29 mouse cellular contexts compared by ENCODE assay signal in genomic region chr13:67833137-67833536, GRCm38 (mm10). TPM values are rescaled to one million over a fixed set of nuclear protein-coding genes. Genes with fewer than 3 reads are reported as not detected.
DNase-seq lines count a peak whose midpoint lies in the region; ATAC-seq and TF ChIP-seq lines count a peak whose summit lies in the region.
"Not testable (repeated sequence)": the region's sequence is repeated elsewhere in the genome, so short reads cannot be mapped to it uniquely, and the experiment has no call there.
"Had no signal": no experiment of that assay in that cellular context is flagged by ENCODE, and none has a peak within 500 bp of the region (broad histone marks: within the 10 kb centered on the region; RNA-seq: fewer than 3 reads in every experiment).

No protein-coding gene starts in this region.

- ATAC-seq in hindbrain, postnatal 0 days: peak; percentile 82
- 0 out of 2 replicates have a peak, but pooled peaks have one; percentile 31 for ATAC-seq in kidney, postnatal 0 days (replicated peaks; ENCODE audit: low FRiP score, low read depth)
- ATAC-seq in liver, embryonic 14.5 days (ENCODE audit: insufficient read depth); lung, postnatal 0 days; midbrain, postnatal 0 days (ENCODE audit: low FRiP score): not testable (repeated sequence)

- not testable (repeated sequence) for H3K79me2 ChIP-seq in CH12.LX (replicated peaks; ENCODE audit: control insufficient read depth, extremely low read depth, insufficient read depth, poor library complexity, severe bottlenecking); heart, adult 2 months (replicated peaks; ENCODE audit: control insufficient read depth, insufficient read depth, low read length)

- not testable (repeated sequence) for H3K9ac ChIP-seq in CH12.LX (ENCODE audit: insufficient read depth, low read depth); heart, adult 2 months (ENCODE audit: low read depth, low read length); hindbrain, postnatal 0 days (replicated peaks; ENCODE audit: low read length); kidney, postnatal 0 days (ENCODE audit: low read depth, low read length); liver, embryonic 14.5 days (replicated peaks); lung, postnatal 0 days (replicated peaks; ENCODE audit: low read depth); midbrain, postnatal 0 days (replicated peaks; ENCODE audit: low read length, poor library complexity, severe bottlenecking)

- not testable (repeated sequence) for DNase-seq in CH12.LX (ENCODE audit: extremely low read depth); heart, adult 2 months; hindbrain, postnatal 0 days (ENCODE audit: low spot score); kidney, postnatal 0 days (ENCODE audit: low spot score); liver, embryonic 14.5 days (ENCODE audit: low read depth in 3 of 3, low spot score in 3 of 3); lung, postnatal 0 days (ENCODE audit: low spot score); midbrain, postnatal 0 days (ENCODE audit: low spot score)

- dilution Hi-C loops in CH12.LX (cut with MboI; ENCODE audit: extremely low pct_ligation_motif_present, extremely low pct_unique_long_range_greater_than_20kb, low sequenced_read_pairs): not testable (repeated sequence)

- not testable (repeated sequence) for TF ChIP-seq EP300 in CH12.LX (IDR thresholded peaks at IDR 0.05; ENCODE audit: low read length); heart, adult 2 months (IDR thresholded peaks at IDR 0.05; ENCODE audit: insufficient read depth, low read depth, low read length); liver, embryonic 14.5 days (IDR thresholded peaks at IDR 0.05; ENCODE audit: low read depth); lung, postnatal 0 days (IDR thresholded peaks at IDR 0.05)

- not testable (repeated sequence) for H3K36me3 ChIP-seq in CH12.LX (replicated peaks in 1 of 2; ENCODE audit: control insufficient read depth in 1 of 2, insufficient read depth in 1 of 2, low read length in 1 of 2); heart, adult 2 months (ENCODE audit: control insufficient read depth, insufficient read depth, low read length); hindbrain, postnatal 0 days (ENCODE audit: insufficient read depth, low read length); kidney, postnatal 0 days (ENCODE audit: insufficient read depth, low read length); liver, embryonic 14.5 days (replicated peaks; ENCODE audit: control insufficient read depth, insufficient read depth, low read depth); lung, postnatal 0 days (ENCODE audit: insufficient read depth, low read length); midbrain, postnatal 0 days (ENCODE audit: insufficient read depth, low read length); testis, adult 2 months (ENCODE audit: control insufficient read depth, insufficient read depth, low read length)

- peak in 1 of 2 experiments; percentile 32; a peak in 2 of 4 replicates for TF ChIP-seq CTCF in CH12.LX (conservative IDR thresholded peaks at IDR 0.05 in 1 of 2, IDR thresholded peaks at IDR 0.05 in 1 of 2; ENCODE audit: low read depth in 2 of 2, low read length in 2 of 2)
- peak; percentile 29 for TF ChIP-seq CTCF in heart, adult 2 months (IDR thresholded peaks at IDR 0.05)
- peak; percentile 56 for TF ChIP-seq CTCF in hindbrain, postnatal 0 days (IDR thresholded peaks at IDR 0.05; ENCODE audit: low read depth)
- peak; percentile 58 for TF ChIP-seq CTCF in kidney, postnatal 0 days (IDR thresholded peaks at IDR 0.05; ENCODE audit: low read depth)
- TF ChIP-seq CTCF in liver, embryonic 14.5 days (IDR thresholded peaks at IDR 0.05; ENCODE audit: low read depth): peak; percentile 13; the same call in 1 of the 2 replicates
- TF ChIP-seq CTCF in lung, postnatal 0 days (IDR thresholded peaks at IDR 0.05): peak; percentile 54
- TF ChIP-seq CTCF in midbrain, postnatal 0 days (IDR thresholded peaks at IDR 0.05): peak; percentile 56
- TF ChIP-seq CTCF in testis, adult 2 months (IDR thresholded peaks at IDR 0.05; ENCODE audit: control insufficient read depth, insufficient read depth, insufficient replicate concordance, low read depth, low read length): not testable (repeated sequence)

- not testable (repeated sequence) for H3K27me3 ChIP-seq in CH12.LX (replicated peaks); heart, adult 2 months (ENCODE audit: control insufficient read depth, insufficient read depth, low read length); hindbrain, postnatal 0 days (ENCODE audit: insufficient read depth, low read length); kidney, postnatal 0 days (ENCODE audit: insufficient read depth, low read length); liver, embryonic 14.5 days (ENCODE audit: control insufficient read depth, insufficient read depth, low read length); lung, postnatal 0 days (replicated peaks; ENCODE audit: insufficient read depth, low read length); midbrain, postnatal 0 days (ENCODE audit: insufficient read depth, low read length); testis, adult 2 months (ENCODE audit: control insufficient read depth, insufficient read depth, low read length)

- not testable (repeated sequence) for H3K4me1 ChIP-seq in CH12.LX (ENCODE audit: control insufficient read depth in 1 of 2, insufficient read depth in 2 of 2); heart, adult 2 months (ENCODE audit: control insufficient read depth, insufficient read depth, low read length); hindbrain, postnatal 0 days (ENCODE audit: insufficient read depth, low read length); kidney, postnatal 0 days (replicated peaks; ENCODE audit: insufficient read depth, low read length); liver, embryonic 14.5 days (replicated peaks; ENCODE audit: control insufficient read depth in 2 of 2, insufficient read depth in 2 of 2, low read length in 1 of 2); lung, postnatal 0 days (ENCODE audit: insufficient read depth, low read depth, low read length); midbrain, postnatal 0 days (ENCODE audit: insufficient read depth, low read length); testis, adult 2 months (ENCODE audit: control insufficient read depth, insufficient read depth, low read length)

- TF ChIP-seq POLR2A in CH12.LX (IDR thresholded peaks at IDR 0.05; ENCODE audit: low read depth, low read length); heart, adult 2 months (IDR thresholded peaks at IDR 0.05; ENCODE audit: insufficient read depth, low read depth, low read length); testis, adult 2 months (IDR thresholded peaks at IDR 0.05; ENCODE audit: control insufficient read depth, low read depth, low read length): not testable (repeated sequence)

- intact Hi-C loops in heart, adult 2 months (cut with DNase I): not testable (repeated sequence)

- H3K4me3 ChIP-seq in CH12.LX (replicated peaks in 1 of 3; ENCODE audit: low read depth in 2 of 3, low read length in 2 of 3, poor library complexity in 1 of 3); heart, adult 2 months; hindbrain, postnatal 0 days (ENCODE audit: low read length); kidney, postnatal 0 days (replicated peaks; ENCODE audit: low read depth, low read length); liver, embryonic 14.5 days (ENCODE audit: insufficient read depth in 1 of 2, low read depth in 2 of 2, low read length in 2 of 2); lung, postnatal 0 days (ENCODE audit: low read depth, low read length); midbrain, postnatal 0 days (ENCODE audit: low read depth, low read length): not testable (repeated sequence)
- H3K4me3 ChIP-seq in testis, adult 2 months (ENCODE audit: control insufficient read depth, low read depth, low read length): peak overlapping the region; percentile 27; the same call in 1 of the 2 replicates

- TF ChIP-seq RAD21 in CH12.LX (IDR thresholded peaks at IDR 0.05; ENCODE audit: low read depth, low read length): peak; percentile 30

- H3K9me3 ChIP-seq in CH12.LX (replicated peaks; ENCODE audit: low read length); hindbrain, postnatal 0 days (ENCODE audit: low read length); kidney, postnatal 0 days (replicated peaks; ENCODE audit: low read length); liver, embryonic 14.5 days (ENCODE audit: control insufficient read depth, low read length); lung, postnatal 0 days (ENCODE audit: low read length); midbrain, postnatal 0 days (ENCODE audit: low read length): not testable (repeated sequence)

- not testable (repeated sequence) for H3K4me2 ChIP-seq in CH12.LX (ENCODE audit: insufficient read depth, low read depth, poor library complexity, severe bottlenecking); hindbrain, postnatal 0 days (ENCODE audit: low read depth, low read length); kidney, postnatal 0 days (ENCODE audit: low read length); liver, embryonic 14.5 days (ENCODE audit: low read depth); lung, postnatal 0 days (replicated peaks; ENCODE audit: low read depth, low read length); midbrain, postnatal 0 days (ENCODE audit: low read depth, low read length, poor library complexity, severe bottlenecking)

- in situ Hi-C loops in CH12.LX (cut with MboI; ENCODE audit: low pct_ligation_motif_present, low pct_unique_long_range_greater_than_20kb, low sequenced_read_pairs): not testable (repeated sequence)

- not testable (repeated sequence) for H3K27ac ChIP-seq in CH12.LX (ENCODE audit: insufficient read depth, low read depth); heart, adult 2 months; hindbrain, postnatal 0 days; kidney, postnatal 0 days; liver, embryonic 14.5 days; lung, postnatal 0 days (ENCODE audit: low read length); midbrain, postnatal 0 days (ENCODE audit: low read depth, low read length); testis, adult 2 months (ENCODE audit: control insufficient read depth, insufficient read depth, low read depth, low read length)

RNA-seq across cellular contexts. Expression of gene Gm10037, which starts 2.2 kb away (rescaled TPM):
- total RNA-seq in CH12.LX (2012; rRNA removed): not detected in 2 replicates
- not detected in 2 replicates for total RNA-seq in CH12.LX (2014; rRNA removed)
- polyA plus RNA-seq in CH12.LX (2012; ENCODE audit: insufficient read length, low read depth): not detected in 2 replicates
- total RNA-seq in heart, adult 2 months (2021): 1 to 10 TPM in 1 of 2 experiments, under 1 TPM in 1; 0.73 to 1.2 TPM
- polyA plus RNA-seq in heart, adult 2 months (2012; rRNA removed): 0.94 TPM in 1 of 2 replicates, not detected in the other
- 2.9 and 4.0 TPM in 2 replicates for total RNA-seq in hindbrain, postnatal 0 days (2014; rRNA removed)
- 4.7 and 4.8 TPM in 2 replicates for polyA plus RNA-seq in hindbrain, postnatal 0 days (2015; fragmentation: Nextera tagmentation; extraction: Ambion mirVana)
- polyA plus RNA-seq in kidney, postnatal 0 days (2015; fragmentation: Nextera tagmentation; extraction: Ambion mirVana): 2.2 and 2.5 TPM in 2 replicates
- 0.26 and 0.31 TPM in 2 replicates for polyA plus RNA-seq in liver, embryonic 14.5 days (2012; rRNA removed)
- 0.28 and 1.0 TPM in 2 replicates for polyA plus RNA-seq in liver, embryonic 14.5 days (2014; fragmentation: Nextera tagmentation; extraction: Ambion mirVana)
- polyA plus RNA-seq in lung, postnatal 0 days (2015; fragmentation: Nextera tagmentation; extraction: Ambion mirVana): 2.7 and 3.7 TPM in 2 replicates
- 1.2 and 2.9 TPM in 2 replicates for total RNA-seq in midbrain, postnatal 0 days (2014; rRNA removed)
- 5.2 and 5.5 TPM in 2 replicates for polyA plus RNA-seq in midbrain, postnatal 0 days (2015; fragmentation: Nextera tagmentation; extraction: Ambion mirVana)
- polyA plus RNA-seq in testis, adult 2 months (2012; rRNA removed): 10.4 and 12.9 TPM in 2 replicates
- total RNA-seq: common myeloid progenitor, adult 5-6 weeks; hematopoietic stem cell, adult 5-6 weeks; MEL had no signal
- polyA plus RNA-seq: adrenal gland, adult 2 months had no signal

RNA-seq across cellular contexts. Expression of gene Zfp273, which starts 19.6 kb away (rescaled TPM):
- total RNA-seq in CH12.LX (2012; rRNA removed) (2.0 and 2.4 TPM in 2 replicates), CH12.LX (2014; rRNA removed) (4.1 and 4.5 TPM in 2 replicates)
- 1.9 and 2.0 TPM in 2 replicates for polyA plus RNA-seq in CH12.LX (2012; ENCODE audit: insufficient read length, low read depth)
- total RNA-seq in heart, adult 2 months (2021): 1 to 10 TPM; 1.5 to 1.6 TPM
- polyA plus RNA-seq in heart, adult 2 months (2012; rRNA removed): 0.37 and 1.4 TPM in 2 replicates
- total RNA-seq in hindbrain, postnatal 0 days (2014; rRNA removed): 4.4 and 5.1 TPM in 2 replicates
- 7.8 and 8.7 TPM in 2 replicates for polyA plus RNA-seq in hindbrain, postnatal 0 days (2015; fragmentation: Nextera tagmentation; extraction: Ambion mirVana)
- 6.9 and 7.1 TPM in 2 replicates for polyA plus RNA-seq in kidney, postnatal 0 days (2015; fragmentation: Nextera tagmentation; extraction: Ambion mirVana)
- 0.31 and 0.63 TPM in 2 replicates for polyA plus RNA-seq in liver, embryonic 14.5 days (2012; rRNA removed)
- 0.89 and 0.91 TPM in 2 replicates for polyA plus RNA-seq in liver, embryonic 14.5 days (2014; fragmentation: Nextera tagmentation; extraction: Ambion mirVana)
- 4.1 and 4.9 TPM in 2 replicates for polyA plus RNA-seq in lung, postnatal 0 days (2015; fragmentation: Nextera tagmentation; extraction: Ambion mirVana)
- total RNA-seq in midbrain, postnatal 0 days (2014; rRNA removed): 9.5 TPM in 2 replicates
- 8.6 and 8.9 TPM in 2 replicates for polyA plus RNA-seq in midbrain, postnatal 0 days (2015; fragmentation: Nextera tagmentation; extraction: Ambion mirVana)
- 0.36 and 0.59 TPM in 2 replicates for polyA plus RNA-seq in testis, adult 2 months (2012; rRNA removed)
- polyA plus RNA-seq: adrenal gland, adult 2 months had no signal

RNA-seq across cellular contexts. Expression of gene BC048507, which starts 30.0 kb away (rescaled TPM):
- total RNA-seq in CH12.LX (2012; rRNA removed) (not detected in 2 replicates), CH12.LX (2014; rRNA removed) (not detected in 2 replicates)
- 0.72 TPM in 1 of 2 replicates, not detected in the other for polyA plus RNA-seq in CH12.LX (2012; ENCODE audit: insufficient read length, low read depth)
- not detected for total RNA-seq in heart, adult 2 months (2021)
- not detected in 2 replicates for polyA plus RNA-seq in heart, adult 2 months (2012; rRNA removed)
- not detected in 2 replicates for total RNA-seq in hindbrain, postnatal 0 days (2014; rRNA removed)
- polyA plus RNA-seq in hindbrain, postnatal 0 days (2015; fragmentation: Nextera tagmentation; extraction: Ambion mirVana): not detected in 2 replicates
- polyA plus RNA-seq in kidney, postnatal 0 days (2015; fragmentation: Nextera tagmentation; extraction: Ambion mirVana): not detected in 2 replicates
- not detected in 2 replicates for polyA plus RNA-seq in liver, embryonic 14.5 days (2012; rRNA removed)
- polyA plus RNA-seq in liver, embryonic 14.5 days (2014; fragmentation: Nextera tagmentation; extraction: Ambion mirVana): not detected in 2 replicates
- polyA plus RNA-seq in lung, postnatal 0 days (2015; fragmentation: Nextera tagmentation; extraction: Ambion mirVana): not detected in 2 replicates
- total RNA-seq in midbrain, postnatal 0 days (2014; rRNA removed): not detected in 2 replicates
- polyA plus RNA-seq in midbrain, postnatal 0 days (2015; fragmentation: Nextera tagmentation; extraction: Ambion mirVana): not detected in 2 replicates
- polyA plus RNA-seq in testis, adult 2 months (2012; rRNA removed): 98.0 and 98.1 TPM in 2 replicates
- total RNA-seq: adrenal gland, adult 2 months; adrenal gland, postnatal 14 days; adrenal gland, postnatal 4 days; common myeloid progenitor, adult 5-6 weeks; gastrocnemius, adult 8-10 months; gastrocnemius, postnatal 25 days; heart, adult 18-20 months; heart, postnatal 25 days; hematopoietic stem cell, adult 5-6 weeks; MEL had no signal
- polyA plus RNA-seq: adrenal gland, adult 2 months; cerebellum, adult 2 months; embryonic facial prominence, embryonic 12.5 days; embryonic facial prominence, embryonic 15.5 days; forebrain, embryonic 11.5 days; forebrain, embryonic 14.5 days; gonadal fat pad, adult 2 months; heart, embryonic 10.5 days; heart, embryonic 13.5 days; heart, embryonic 16.5 days; hindbrain, embryonic 12.5 days; hindbrain, embryonic 16.5 days had no signal

RNA-seq across cellular contexts. Expression of gene Zfp493, which starts 53.6 kb away (rescaled TPM):
- not detected in 2 replicates for total RNA-seq in CH12.LX (2012; rRNA removed)
- total RNA-seq in CH12.LX (2014; rRNA removed): not detected in 2 replicates
- not detected in 2 replicates for polyA plus RNA-seq in CH12.LX (2012; ENCODE audit: insufficient read length, low read depth)
- total RNA-seq in heart, adult 2 months (2021): 1 to 10 TPM in 1 of 2 experiments, under 1 TPM in 1; 0.84 to 1.1 TPM
- polyA plus RNA-seq in heart, adult 2 months (2012; rRNA removed): 0.43 and 0.67 TPM in 2 replicates
- total RNA-seq in hindbrain, postnatal 0 days (2014; rRNA removed): 1.1 and 2.6 TPM in 2 replicates
- polyA plus RNA-seq in hindbrain, postnatal 0 days (2015; fragmentation: Nextera tagmentation; extraction: Ambion mirVana): 1.1 and 1.9 TPM in 2 replicates
- 1.6 TPM in 2 replicates for polyA plus RNA-seq in kidney, postnatal 0 days (2015; fragmentation: Nextera tagmentation; extraction: Ambion mirVana)
- 0.67 and 0.79 TPM in 2 replicates for polyA plus RNA-seq in liver, embryonic 14.5 days (2012; rRNA removed)
- 0.72 and 0.76 TPM in 2 replicates for polyA plus RNA-seq in liver, embryonic 14.5 days (2014; fragmentation: Nextera tagmentation; extraction: Ambion mirVana)
- polyA plus RNA-seq in lung, postnatal 0 days (2015; fragmentation: Nextera tagmentation; extraction: Ambion mirVana): 0.75 and 0.93 TPM in 2 replicates
- total RNA-seq in midbrain, postnatal 0 days (2014; rRNA removed): 1.5 and 2.3 TPM in 2 replicates
- polyA plus RNA-seq in midbrain, postnatal 0 days (2015; fragmentation: Nextera tagmentation; extraction: Ambion mirVana): 1.3 and 2.0 TPM in 2 replicates
- polyA plus RNA-seq in testis, adult 2 months (2012; rRNA removed): 0.37 and 0.51 TPM in 2 replicates
- total RNA-seq: MEL had no signal

Comparison
In these comparisons a context has a peak if more than half of its experiments do, and no peak if none do; other contexts are left out.
1. RNA of gene BC048507, which starts 30.0 kb away (polyA plus RNA-seq): 98.0 to 98.1 TPM in testis, adult 2 months; 0.72 TPM in CH12.LX, not detected in heart, adult 2 months, not detected in hindbrain, postnatal 0 days, not detected in kidney, postnatal 0 days, not detected in liver, embryonic 14.5 days, not detected in lung, postnatal 0 days and not detected in midbrain, postnatal 0 days; every median in the first group is over 10 times any median in the second.